Mouse (Mus musculus) lung, postnatal 0 days (tissue): Measurements from ENCODE around the gene Trub1. TPM values are rescaled to one million over a fixed set of nuclear protein-coding genes. Genes with fewer than 3 reads are reported as not detected.

Experiments used
- ATAC-seq: fragments of 200-750 bp; cut with Nextera tagmentation; 2 replicates; pipeline ENCODE4 v1.8.0; 2017; ENCODE audit warnings: moderate library complexity
- DNase-seq: peaks from one replicate; pipeline ENCODE4 v3.0.0-alpha.2; 2016; ENCODE audit warnings: low spot score
- H3K27ac ChIP-seq: fragments of 300-500 bp; sonication (generic); 2 replicates; pipeline ENCODE4 v1.5.1; 2014; ENCODE audit warnings: antibody characterized with exemption, mild to moderate bottlenecking, low read length, mixed read lengths
- H3K27me3 ChIP-seq: fragments of 300-500 bp; sonication (generic); replicated peaks from 2 replicates; pipeline ENCODE4 v1.6.1; 2014; ENCODE audit warnings: low read length, mixed read lengths; ENCODE audit not compliant: insufficient read depth
- H3K36me3 ChIP-seq: fragments of 300-500 bp; sonication (generic); 2 replicates; pipeline ENCODE4 v1.6.1; 2014; ENCODE audit warnings: low read length, mixed read lengths; ENCODE audit not compliant: insufficient read depth
- H3K4me1 ChIP-seq: fragments of 300-500 bp; sonication (generic); 2 replicates; pipeline ENCODE4 v1.6.1; 2014; ENCODE audit warnings: antibody characterized with exemption, low read depth, low read length, mixed read lengths; ENCODE audit not compliant: insufficient read depth
- H3K4me2 ChIP-seq: fragments of 300-500 bp; sonication (generic); replicated peaks from 2 replicates; pipeline ENCODE4 v1.6.1; 2014; ENCODE audit warnings: low read depth, mild to moderate bottlenecking, low read length, moderate library complexity, mixed read lengths
- H3K4me3 ChIP-seq: fragments of 300-500 bp; sonication (generic); 2 replicates; pipeline ENCODE4 v1.5.1; 2014; ENCODE audit warnings: low read depth, low read length
- H3K9ac ChIP-seq: fragments of 300-500 bp; sonication (generic); replicated peaks from 2 replicates; pipeline ENCODE4 v1.6.1; 2014; ENCODE audit warnings: low read depth, mild to moderate bottlenecking
- H3K9me3 ChIP-seq: fragments of 300-500 bp; sonication (generic); 2 replicates; pipeline ENCODE4 v1.6.1; 2016; ENCODE audit warnings: low read length, mixed read lengths
- CTCF ChIP-seq: IDR thresholded peaks from 2 replicates; pipeline ENCODE4 v1.5.1; 2016; ENCODE audit warnings: antibody characterized with exemption, mild to moderate bottlenecking
- EP300 ChIP-seq: IDR thresholded peaks from 2 replicates; pipeline ENCODE4 v1.6.1; 2016; ENCODE audit warnings: antibody characterized with exemption, mild to moderate bottlenecking, control low read depth
- WGBS: fragments of 180-500 bp; shearing (Covaris S2); extraction: QIAGEN DNeasy Blood & Tissue Kit; methylation state at CpG from one replicate; pipeline ENCODE4 v1.1.7; 2014; 5-methylcytosine and 5-hydroxymethylcytosine counted together
- polyA plus RNA-seq: library from polyadenylated mRNA; unstranded; fragments of >200 nt; fragmentation: Nextera tagmentation; extraction: Ambion mirVana; gene quantifications from 2 replicates; pipeline ENCODE4 v1.2.1, GENCODE M21; 2015

The Trub1 gene
- polyA plus RNA-seq, 1 experiment from 2014 or later: 9.0 TPM

- Histone ChIP-seq H3K9me3 (no peaks in the 10 kb centered on the region), H3K27me3 (no peaks in the 10 kb centered on the region), H3K9ac (no peak overlapping the region), H3K4me3 (no peak overlapping the region), H3K4me1 (no peaks in the 10 kb centered on the region), H3K36me3 (no peaks in the 10 kb centered on the region), H3K27ac (no peak overlapping the region), H3K4me2 (no peak overlapping the region)
- DNase-seq (peak; percentile 35), ATAC-seq (no peak)
- no peak for TF ChIP-seq EP300
- TF ChIP-seq CTCF: no peak
- 56% methylated on average over 8 of the region's 8 CpGs for WGBS
Measured at GRCm38 (mm10) chr19:57479886-57480655, 27.4 kb downstream of the Trub1 start.

GRCm38 (mm10) chr19:57481743-57482259 is 29.1 kb downstream of the Trub1 start:
- no peak for ATAC-seq
- no peak overlapping the region for H3K27ac ChIP-seq
- DNase-seq: no peak
- H3K9ac ChIP-seq: no peak overlapping the region
- no peaks in the 10 kb centered on the region for H3K4me1 ChIP-seq
- H3K4me2 ChIP-seq: no peak overlapping the region
- TF ChIP-seq EP300 (no peak), CTCF (no peak)
- no peaks in the 10 kb centered on the region for H3K36me3 ChIP-seq
- no peaks in the 10 kb centered on the region for H3K9me3 ChIP-seq
- WGBS: 91% methylated on average over 6 of the region's 6 CpGs
- no peaks in the 10 kb centered on the region for H3K27me3 ChIP-seq
- no peak overlapping the region for H3K4me3 ChIP-seq

- H3K27me3 ChIP-seq: no peaks in the 10 kb centered on the region
- WGBS: 74% methylated on average over 8 of the region's 8 CpGs
- peak; percentile 67 for DNase-seq
- no peaks in the 10 kb centered on the region for H3K4me1 ChIP-seq
- TF ChIP-seq EP300 (no peak), CTCF (peak; percentile 96)
- peak; percentile 82 for ATAC-seq
- no peak overlapping the region for H3K4me2 ChIP-seq
- no peak overlapping the region for H3K9ac ChIP-seq
- no peak overlapping the region for H3K4me3 ChIP-seq
- no peaks in the 10 kb centered on the region for H3K36me3 ChIP-seq
- no peaks in the 10 kb centered on the region for H3K9me3 ChIP-seq
- H3K27ac ChIP-seq: no peak overlapping the region
Measured at GRCm38 (mm10) chr19:57482815-57483214, 30.1 kb downstream of the Trub1 start.

- DNase-seq: no peak
Measured at GRCm38 (mm10) chr19:57487051-57487658, 34.4 kb downstream of the Trub1 start.

GRCm38 (mm10) chr19:57489527-57489926 is 36.8 kb downstream of the Trub1 start:
- no peaks in the 10 kb centered on the region for H3K36me3 ChIP-seq
- no peak for TF ChIP-seq CTCF
- TF ChIP-seq EP300: no peak
- H3K4me3 ChIP-seq: no peak overlapping the region
- no peaks in the 10 kb centered on the region for H3K9me3 ChIP-seq
- H3K27ac ChIP-seq: no peak overlapping the region
- no peak overlapping the region for H3K9ac ChIP-seq
- H3K4me1 ChIP-seq: no peaks in the 10 kb centered on the region
- no peak for DNase-seq
- no peak overlapping the region for H3K4me2 ChIP-seq
- WGBS: 69% methylated on average over 7 of the region's 7 CpGs
- no peaks in the 10 kb centered on the region for H3K27me3 ChIP-seq
- no peak for ATAC-seq

More at GRCm38 (mm10) chr19:57487051-57487658, 34.4 kb downstream of the Trub1 start:
- no peak overlapping the region for H3K27ac ChIP-seq
- H3K4me1 ChIP-seq: no peaks in the 10 kb centered on the region
- H3K9ac ChIP-seq: no peak overlapping the region
- no peaks in the 10 kb centered on the region for H3K36me3 ChIP-seq
- WGBS: 64% methylated on average over 13 of the region's 13 CpGs
- ATAC-seq: no peak
- no peaks in the 10 kb centered on the region for H3K27me3 ChIP-seq
- TF ChIP-seq CTCF (no peak), EP300 (no peak)
- no peaks in the 10 kb centered on the region for H3K9me3 ChIP-seq
- H3K4me3 ChIP-seq: no peak overlapping the region
- H3K4me2 ChIP-seq: no peak overlapping the region

- TF ChIP-seq CTCF (no peak), EP300 (no peak)
- Histone ChIP-seq H3K4me3 (no peak overlapping the region), H3K9me3 (no peaks in the 10 kb centered on the region), H3K4me1 (no peaks in the 10 kb centered on the region), H3K36me3 (no peaks in the 10 kb centered on the region), H3K9ac (no peak overlapping the region), H3K4me2 (no peak overlapping the region), H3K27me3 (no peaks in the 10 kb centered on the region), H3K27ac (no peak overlapping the region)
- no peak for ATAC-seq
- no peak for DNase-seq
- 40% methylated on average over 8 of the region's 8 CpGs for WGBS
Measured at GRCm38 (mm10) chr19:57491030-57491429, 38.3 kb downstream of the Trub1 start.
